Mouse (Mus musculus): Measurements from ENCODE around the gene Brwd1. TPM values are rescaled to one million over a fixed set of nuclear protein-coding genes. Genes with fewer than 3 reads are reported as not detected.
"Not testable (repeated sequence)": the region's sequence is repeated elsewhere in the genome, so short reads cannot be mapped to it uniquely, and the experiment has no call there.

Gene Brwd1
- polyA plus RNA-seq, 1 experiment from 2014 or later: 109 TPM

DNA sequence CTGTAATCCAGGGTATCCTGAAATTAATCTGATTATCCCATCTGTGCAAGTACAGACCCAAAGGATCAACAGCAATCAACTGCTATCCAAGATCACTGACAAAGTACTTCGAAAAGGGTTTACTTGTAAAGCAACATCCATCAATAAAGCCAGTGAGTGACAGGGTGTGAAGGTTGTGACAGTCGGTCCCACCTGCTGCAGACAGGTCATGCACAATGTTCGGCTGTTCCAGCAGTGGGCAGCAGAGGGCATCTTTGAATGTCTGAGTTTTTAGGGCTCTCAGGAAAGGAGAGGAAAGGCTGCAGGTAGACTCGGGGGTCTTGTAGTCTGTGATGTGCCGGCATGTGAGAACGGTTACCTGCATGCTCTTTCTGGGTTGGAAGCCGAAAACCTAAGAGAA is 98.7 kb downstream of the Brwd1 start:
- no peaks in the 10 kb centered on the region for H3K27me3 ChIP-seq (ENCODE audit: insufficient read depth, low read length)
- peak; percentile 60 for TF ChIP-seq CTCF (IDR thresholded peaks at IDR 0.05; ENCODE audit: low read depth)
- H3K4me3 ChIP-seq (ENCODE audit: low read depth, low read length): no peak overlapping the region
- no peaks in the 10 kb centered on the region for H3K4me1 ChIP-seq (ENCODE audit: insufficient read depth)
- no peak overlapping the region for H3K4me2 ChIP-seq
- peaks cover 65% of the 10 kb centered on the region for H3K36me3 ChIP-seq (ENCODE audit: insufficient read depth)
- WGBS: 72% methylated on average over 7 of the region's 7 CpGs
- H3K9ac ChIP-seq: no peak overlapping the region
- DNase-seq (peak; percentile 45), ATAC-seq (ENCODE audit: insufficient read depth) (no peak)
- no peaks in the 10 kb centered on the region for H3K9me3 ChIP-seq (ENCODE audit: low read depth, low read length)
- H3K27ac ChIP-seq (ENCODE audit: low read depth): no peak overlapping the region

DNA sequence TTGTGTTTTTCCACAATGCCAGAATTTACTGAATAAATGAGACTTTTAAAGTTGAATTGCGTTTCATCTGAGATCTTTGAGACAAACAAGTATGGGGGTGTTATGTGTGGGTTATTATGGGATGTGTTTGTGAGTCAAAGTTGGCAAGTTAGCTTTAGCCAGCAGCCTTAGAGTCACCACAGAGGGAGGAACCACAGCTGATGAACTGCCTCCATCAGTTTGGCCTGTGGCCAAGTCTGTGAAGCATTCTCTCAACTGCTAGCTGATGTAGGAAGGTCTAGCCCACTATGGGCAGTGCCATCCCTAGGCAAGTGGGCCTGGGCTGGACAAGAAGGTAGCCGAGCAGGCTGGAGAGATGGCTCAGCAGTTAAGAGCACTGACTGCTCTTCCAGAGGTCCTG is 111.5 kb downstream of the Brwd1 start:
- no peaks in the 10 kb centered on the region for H3K27me3 ChIP-seq (ENCODE audit: insufficient read depth, low read length)
- 78% methylated on average over 2 of the region's 2 CpGs for WGBS
- no peaks in the 10 kb centered on the region for H3K4me1 ChIP-seq (ENCODE audit: insufficient read depth)
- H3K4me3 ChIP-seq (ENCODE audit: low read depth, low read length): no peak overlapping the region
- H3K27ac ChIP-seq (ENCODE audit: low read depth): no peak overlapping the region
- no peak overlapping the region for H3K4me2 ChIP-seq
- 0 out of 2 replicates have a peak, but pooled peaks have one; percentile 41 for ATAC-seq (ENCODE audit: insufficient read depth)
- TF ChIP-seq CTCF (IDR thresholded peaks at IDR 0.05; ENCODE audit: low read depth): no peak
- H3K9me3 ChIP-seq (ENCODE audit: low read depth, low read length): no peaks in the 10 kb centered on the region
- DNase-seq: peak; percentile 51
- no peaks in the 10 kb centered on the region for H3K36me3 ChIP-seq (ENCODE audit: insufficient read depth)
- H3K9ac ChIP-seq: no peak overlapping the region

DNA sequence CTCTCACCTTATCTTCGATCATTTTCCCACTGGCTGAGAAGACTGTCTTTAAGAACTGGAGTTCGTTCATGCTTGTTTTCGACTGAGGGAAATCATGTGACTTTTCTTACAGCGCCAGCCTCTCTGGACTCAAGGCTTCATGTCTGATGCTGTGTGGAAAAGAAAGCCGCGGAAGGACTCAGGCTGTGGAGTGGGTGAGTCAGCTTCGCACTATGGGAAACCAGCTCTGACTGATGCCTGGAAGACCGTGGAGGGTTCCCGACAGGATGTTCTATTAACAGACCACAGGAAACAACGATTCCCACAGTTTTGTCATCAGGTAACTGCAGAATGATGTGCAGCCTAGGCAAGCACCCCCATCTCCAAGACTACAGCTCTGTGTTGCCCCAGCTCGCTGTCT is 114.9 kb downstream of the Brwd1 start:
- H3K36me3 ChIP-seq (ENCODE audit: insufficient read depth): no peaks in the 10 kb centered on the region
- no peaks in the 10 kb centered on the region for H3K9me3 ChIP-seq (ENCODE audit: low read depth, low read length)
- ATAC-seq (ENCODE audit: insufficient read depth) (no peak), DNase-seq (no peak)
- no peak overlapping the region for H3K4me2 ChIP-seq
- no peak for TF ChIP-seq CTCF (IDR thresholded peaks at IDR 0.05; ENCODE audit: low read depth)
- no peaks in the 10 kb centered on the region for H3K27me3 ChIP-seq (ENCODE audit: insufficient read depth, low read length)
- 60% methylated on average over 11 of the region's 11 CpGs for WGBS
- H3K4me3 ChIP-seq (ENCODE audit: low read depth, low read length): no peak overlapping the region
- no peak overlapping the region for H3K9ac ChIP-seq
- no peak overlapping the region for H3K27ac ChIP-seq (ENCODE audit: low read depth)
- H3K4me1 ChIP-seq (ENCODE audit: insufficient read depth): no peaks in the 10 kb centered on the region

DNA sequence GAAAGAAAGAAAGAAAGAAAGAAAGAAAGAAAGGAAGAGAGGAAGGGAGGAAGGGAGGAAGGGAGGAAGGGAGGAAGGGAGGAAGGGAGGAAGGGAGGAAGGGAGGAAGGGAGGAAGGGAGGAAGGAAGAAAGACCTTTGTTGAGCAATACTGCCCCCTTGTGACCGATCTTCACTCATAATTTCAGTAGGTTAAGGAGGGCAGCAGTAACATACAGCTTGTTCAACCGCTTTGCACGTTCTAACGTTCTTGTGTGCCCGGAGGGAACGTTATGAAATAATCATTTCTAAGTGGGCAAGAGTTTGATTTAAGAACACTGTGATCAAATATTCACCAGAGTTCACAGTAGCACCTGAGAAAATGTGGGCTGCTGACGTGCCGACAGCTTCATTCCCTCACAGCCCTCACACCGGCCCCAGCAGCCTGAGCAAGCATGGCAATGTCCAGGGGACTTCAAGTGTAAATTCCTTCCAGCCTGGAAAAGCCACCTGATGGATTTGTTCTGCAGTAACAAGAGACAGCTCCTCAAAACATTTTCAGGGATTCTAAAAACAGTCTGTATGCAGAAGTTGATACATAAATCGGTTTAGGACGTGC is 117.8 kb downstream of the Brwd1 start:
- DNase-seq (peak; percentile 92), ATAC-seq (ENCODE audit: insufficient read depth) (0 out of 2 replicates have a peak, but pooled peaks have one; percentile 50)
- Histone ChIP-seq H3K9me3 (ENCODE audit: low read depth, low read length) (no peaks in the 10 kb centered on the region), H3K4me1 (ENCODE audit: insufficient read depth) (no peaks in the 10 kb centered on the region), H3K4me2 (no peak overlapping the region), H3K9ac (no peak overlapping the region), H3K4me3 (ENCODE audit: low read depth, low read length) (no peak overlapping the region), H3K36me3 (ENCODE audit: insufficient read depth) (no peaks in the 10 kb centered on the region), H3K27me3 (ENCODE audit: insufficient read depth, low read length) (no peaks in the 10 kb centered on the region), H3K27ac (ENCODE audit: low read depth) (no peak overlapping the region)
- peak; percentile 80 for TF ChIP-seq CTCF (IDR thresholded peaks at IDR 0.05; ENCODE audit: low read depth)
- WGBS: 36% methylated on average over 11 of the region's 11 CpGs

DNA sequence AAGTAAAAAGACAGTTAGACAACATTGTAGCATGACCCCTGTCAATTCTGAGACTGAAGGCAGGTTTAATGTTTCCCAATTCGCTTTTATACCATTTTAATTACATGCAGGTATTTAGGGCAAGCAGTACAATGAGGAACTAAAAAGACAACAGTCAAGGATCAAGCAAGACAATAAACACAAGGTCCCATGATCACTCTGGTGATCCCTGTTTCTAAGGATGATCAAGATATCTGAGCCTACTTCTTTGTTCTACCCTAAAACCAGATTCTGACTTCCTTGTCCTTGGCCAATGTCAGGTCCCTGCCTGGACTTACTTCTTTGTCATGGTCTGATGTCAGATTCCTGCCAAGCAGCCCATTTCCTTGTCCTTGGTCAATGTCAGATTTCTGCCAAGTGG is 120.8 kb downstream of the Brwd1 start:
- H3K4me1 ChIP-seq (ENCODE audit: insufficient read depth); H3K4me3 ChIP-seq (ENCODE audit: low read depth, low read length); H3K9ac ChIP-seq; H3K36me3 ChIP-seq (ENCODE audit: insufficient read depth); H3K9me3 ChIP-seq (ENCODE audit: low read depth, low read length); H3K27me3 ChIP-seq (ENCODE audit: insufficient read depth, low read length); H3K4me2 ChIP-seq; H3K27ac ChIP-seq (ENCODE audit: low read depth); ATAC-seq (ENCODE audit: insufficient read depth); DNase-seq: not testable (repeated sequence)
- 72% methylated on average over 1 of the region's 1 CpGs for WGBS

GRCm38 (mm10) chr16:95960689-95961088 is 121.6 kb downstream of the Brwd1 start:
- not testable (repeated sequence) for H3K9me3 ChIP-seq (ENCODE audit: low read depth, low read length); H3K4me3 ChIP-seq (ENCODE audit: low read depth, low read length); H3K4me2 ChIP-seq; H3K27me3 ChIP-seq (ENCODE audit: insufficient read depth, low read length); DNase-seq; H3K4me1 ChIP-seq (ENCODE audit: insufficient read depth); H3K36me3 ChIP-seq (ENCODE audit: insufficient read depth); H3K9ac ChIP-seq; H3K27ac ChIP-seq (ENCODE audit: low read depth); ATAC-seq (ENCODE audit: insufficient read depth)
- WGBS: 88% methylated on average over 2 of the region's 2 CpGs

GRCm38 (mm10) chr16:95958080-95958479 is 124.2 kb downstream of the Brwd1 start:
- H3K27ac ChIP-seq (ENCODE audit: low read depth): no peak overlapping the region

GRCm38 (mm10) chr16:95956618-95957017 is 125.7 kb downstream of the Brwd1 start:
- WGBS: 56% methylated on average over 5 of the region's 5 CpGs

More at GRCm38 (mm10) chr16:95958080-95958479, 124.2 kb downstream of the Brwd1 start:
- ATAC-seq (ENCODE audit: insufficient read depth) (no peak), DNase-seq (no peak)
- Histone ChIP-seq H3K27me3 (ENCODE audit: insufficient read depth, low read length) (no peaks in the 10 kb centered on the region), H3K4me1 (ENCODE audit: insufficient read depth) (no peaks in the 10 kb centered on the region), H3K36me3 (ENCODE audit: insufficient read depth) (no peaks in the 10 kb centered on the region), H3K4me2 (no peak overlapping the region), H3K9ac (no peak overlapping the region), H3K4me3 (ENCODE audit: low read depth, low read length) (no peak overlapping the region), H3K9me3 (ENCODE audit: low read depth, low read length) (no peaks in the 10 kb centered on the region)
- no peak for TF ChIP-seq CTCF (IDR thresholded peaks at IDR 0.05; ENCODE audit: low read depth)
- 73% methylated on average over 8 of the region's 8 CpGs for WGBS

More at GRCm38 (mm10) chr16:95956618-95957017, 125.7 kb downstream of the Brwd1 start:
- H3K4me3 ChIP-seq (ENCODE audit: low read depth, low read length): no peak overlapping the region
- peak; percentile 57 for TF ChIP-seq CTCF (IDR thresholded peaks at IDR 0.05; ENCODE audit: low read depth)
- no peaks in the 10 kb centered on the region for H3K9me3 ChIP-seq (ENCODE audit: low read depth, low read length)
- ATAC-seq (ENCODE audit: insufficient read depth) (no peak), DNase-seq (peak; percentile 60)
- no peaks in the 10 kb centered on the region for H3K27me3 ChIP-seq (ENCODE audit: insufficient read depth, low read length)
- no peak overlapping the region for H3K9ac ChIP-seq
- no peaks in the 10 kb centered on the region for H3K4me1 ChIP-seq (ENCODE audit: insufficient read depth)
- H3K36me3 ChIP-seq (ENCODE audit: insufficient read depth): no peaks in the 10 kb centered on the region
- no peak overlapping the region for H3K4me2 ChIP-seq
- no peak overlapping the region for H3K27ac ChIP-seq (ENCODE audit: low read depth)

Measured in lung, embryonic 14.5 days (tissue).